Mouse (Mus musculus) cerebellum, adult 11-12 months (tissue): ENCODE measurements around the gene Lmf1.

Experiments
- DNase-seq: peaks from one replicate; pipeline ENCODE4 v3.0.0; 2022

The Lmf1 gene

DNA sequence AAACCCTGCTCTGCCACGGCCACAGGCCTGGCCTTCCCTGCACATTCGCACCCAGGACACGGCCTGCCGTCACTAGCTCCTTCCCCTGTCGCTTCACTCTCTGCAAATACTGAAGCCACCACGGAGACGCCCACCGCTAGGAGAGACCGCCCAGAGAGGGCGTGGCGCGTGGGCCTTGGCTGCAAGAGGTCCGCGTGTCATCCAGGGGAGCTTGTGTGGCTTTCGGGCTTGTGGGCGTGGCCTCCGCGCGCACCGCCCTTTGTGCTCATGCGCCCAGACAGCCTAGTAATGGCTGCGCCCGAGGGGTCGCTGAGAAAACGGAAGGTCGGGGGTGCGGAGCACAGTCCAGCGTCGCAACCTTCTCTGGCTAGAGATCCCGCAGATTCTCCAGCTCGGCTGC is at the start of gene Lmf1:
Gene Lmf1 (plus strand): TSS at position 166 of the 400 bp plus-strand sequence.
- DNase-seq, result peak; percentile 97

DNA sequence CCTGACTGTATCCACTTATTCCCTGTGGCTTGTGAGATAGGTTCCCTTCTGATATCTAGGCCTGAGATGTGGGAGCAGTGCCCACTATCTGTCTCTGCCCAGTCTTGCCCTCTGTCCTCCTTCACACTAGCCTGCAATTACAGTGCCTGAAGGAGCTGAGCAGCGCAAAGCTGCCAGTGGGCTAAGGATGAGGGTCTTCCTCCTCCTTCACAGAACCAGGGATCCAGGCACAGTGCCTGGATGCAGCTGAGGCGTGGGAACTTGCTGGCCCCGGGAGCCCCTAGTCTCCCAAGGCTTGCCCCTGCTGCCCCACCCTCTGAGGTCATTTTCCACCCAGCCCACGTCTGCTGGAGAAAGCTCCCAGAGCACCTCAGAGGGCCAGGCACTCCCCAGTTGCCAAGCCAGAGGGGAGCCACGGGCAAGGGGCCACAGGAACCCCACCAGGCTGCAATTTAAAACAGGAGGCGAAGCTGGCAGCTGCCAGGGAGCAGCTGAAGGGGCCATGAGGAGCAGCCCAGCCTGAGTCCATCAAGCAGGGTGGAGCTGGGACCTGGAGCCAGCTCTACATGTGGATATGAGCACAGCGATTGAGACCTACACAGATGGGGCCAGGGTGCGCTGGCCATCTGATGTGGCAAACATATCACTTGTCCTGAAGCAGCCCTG is 48.4 kb upstream of the Lmf1 start:
- DNase-seq, result no peak

GRCm38 (mm10) chr17:25538945-25539875 is 39.7 kb upstream of the Lmf1 start:
- DNase-seq, result no peak

DNA sequence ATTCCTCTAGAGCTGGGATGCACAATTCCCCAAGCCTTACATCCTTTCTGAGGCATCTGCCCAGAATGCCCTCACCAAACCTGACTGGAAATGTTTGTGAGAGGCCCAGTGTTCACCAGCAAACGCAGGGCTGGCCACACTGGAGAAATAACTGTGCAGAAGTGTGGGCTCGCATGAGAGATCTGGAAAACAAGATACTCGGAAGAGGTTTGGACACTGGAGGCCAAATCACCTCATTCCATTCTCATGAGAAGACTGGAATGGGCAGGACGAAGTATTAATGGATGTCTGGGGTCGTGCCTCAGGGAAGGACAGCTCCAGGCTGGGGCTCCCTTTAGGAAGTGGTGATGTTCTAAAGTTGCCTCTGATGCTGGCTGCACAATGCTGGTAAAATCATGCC is 38.2 kb upstream of the Lmf1 start:
- no peak for DNase-seq

- DNase-seq, result no peak
These were observed 37.1 kb upstream of the Lmf1 start for GRCm38 (mm10) chr17:25541768-25542167.

GRCm38 (mm10) chr17:25547026-25547425 is 31.9 kb upstream of the Lmf1 start:
- no peak for DNase-seq

DNA sequence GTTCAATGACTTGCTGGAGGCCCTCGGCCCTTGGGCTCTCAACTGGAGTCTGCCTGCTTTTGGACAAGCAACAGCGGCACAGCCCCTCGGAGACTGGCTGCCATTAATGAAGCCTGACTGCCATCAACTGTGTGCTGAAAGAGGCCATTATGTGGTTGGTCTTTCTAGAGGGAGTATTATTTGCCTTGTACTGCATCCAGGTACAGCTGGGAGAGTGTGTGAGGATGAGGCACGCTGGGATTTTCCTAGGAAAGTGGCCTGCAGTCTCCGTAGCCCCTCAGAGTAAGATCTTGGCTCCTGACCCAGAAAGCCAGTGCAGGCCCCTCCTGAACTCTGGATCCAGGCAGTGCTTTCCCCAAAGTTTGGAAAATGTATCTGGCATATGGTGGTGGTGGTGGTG is 28.9 kb upstream of the Lmf1 start:
- DNase-seq, result no peak

DNA sequence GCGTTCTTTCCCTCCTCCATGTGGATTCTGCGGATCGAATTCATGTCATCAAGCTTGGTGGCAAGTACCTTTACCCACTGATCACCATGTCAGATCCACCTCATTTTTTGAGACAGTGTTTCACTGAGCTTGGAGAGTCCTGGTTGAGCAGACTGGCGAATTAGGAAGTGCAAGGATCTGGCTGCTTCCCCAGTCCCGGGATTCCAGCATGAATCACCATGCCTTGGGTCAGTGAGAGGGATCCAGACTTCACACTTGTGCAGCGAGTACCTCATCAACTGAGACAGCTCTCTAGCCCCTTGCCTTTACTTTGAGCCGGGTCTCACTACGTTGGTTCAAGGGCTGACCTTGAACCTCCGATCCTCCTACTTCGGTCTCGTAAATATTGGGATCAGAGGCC is 27.6 kb upstream of the Lmf1 start:
- no peak for DNase-seq

GRCm38 (mm10) chr17:25555159-25555558 is 23.7 kb upstream of the Lmf1 start:
- no peak for DNase-seq

DNA sequence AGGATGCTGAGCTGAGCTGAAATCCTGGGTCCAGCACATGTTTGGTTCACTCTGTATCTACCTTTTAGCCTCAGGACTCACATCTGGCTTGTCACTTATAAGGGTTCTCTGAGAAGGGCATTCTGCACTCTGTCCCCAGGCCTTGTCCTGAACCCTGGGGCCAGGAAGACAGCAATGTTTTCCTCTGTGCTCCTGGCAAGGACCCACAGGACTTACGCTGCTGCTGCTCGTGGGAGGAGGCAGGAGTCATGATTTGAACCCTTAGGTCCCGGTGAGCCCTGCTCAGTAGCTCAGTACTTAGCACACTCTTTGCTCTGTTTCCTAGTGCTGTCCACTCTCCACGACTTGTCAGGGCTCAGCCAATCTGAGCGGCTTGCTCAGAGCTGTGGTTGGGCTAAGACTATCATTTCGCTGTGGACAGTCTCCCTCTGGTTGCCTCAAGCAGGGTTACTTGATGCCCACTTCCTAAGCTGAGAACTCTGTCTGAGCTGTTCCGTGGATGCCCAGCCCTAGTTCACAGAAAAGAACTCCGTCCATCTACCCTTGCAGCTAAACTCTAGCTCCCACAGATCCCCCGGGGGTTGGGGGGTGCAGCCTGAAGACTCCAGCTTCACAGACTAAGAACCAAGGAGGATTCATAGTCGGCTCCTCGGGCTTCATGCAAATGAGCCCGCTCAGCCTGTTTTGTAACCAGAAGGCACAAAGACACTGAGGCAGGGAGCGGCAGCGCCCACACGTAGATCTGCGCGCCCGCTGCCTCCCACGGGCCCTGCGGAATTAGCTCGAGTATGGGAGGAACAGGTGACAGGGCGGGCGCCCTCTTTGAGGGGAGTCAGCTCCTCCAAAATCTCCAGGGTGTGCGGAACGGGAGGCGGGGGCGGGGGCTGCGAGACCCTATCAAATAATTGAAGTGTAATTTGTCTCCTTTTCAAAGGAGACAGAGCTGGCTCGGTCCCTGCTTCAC is 22.9 kb upstream of the Lmf1 start:
- DNase-seq, result no peak

- DNase-seq, result no peak
These were observed 22.1 kb upstream of the Lmf1 start for GRCm38 (mm10) chr17:25556630-25557354.

DNA sequence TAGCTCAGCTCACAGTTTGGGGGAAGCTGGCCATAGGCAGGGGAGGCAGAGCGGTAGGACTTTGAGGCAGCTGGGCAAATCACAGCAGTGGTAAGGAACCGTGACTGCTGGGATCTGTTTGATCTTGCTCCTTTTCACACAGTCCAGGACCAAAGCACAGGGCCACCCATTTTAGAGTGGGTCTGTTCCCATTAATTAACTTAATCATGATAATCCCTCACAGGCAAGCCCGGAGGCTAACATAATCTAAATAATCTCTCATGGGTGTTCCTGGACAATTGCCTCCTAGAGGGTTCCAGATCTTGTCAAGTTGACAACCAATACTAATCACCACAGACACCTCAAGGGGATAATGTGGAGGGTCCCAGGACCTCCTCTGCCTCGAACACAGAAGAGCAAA is 19.3 kb upstream of the Lmf1 start:
- DNase-seq, result no peak

DNA sequence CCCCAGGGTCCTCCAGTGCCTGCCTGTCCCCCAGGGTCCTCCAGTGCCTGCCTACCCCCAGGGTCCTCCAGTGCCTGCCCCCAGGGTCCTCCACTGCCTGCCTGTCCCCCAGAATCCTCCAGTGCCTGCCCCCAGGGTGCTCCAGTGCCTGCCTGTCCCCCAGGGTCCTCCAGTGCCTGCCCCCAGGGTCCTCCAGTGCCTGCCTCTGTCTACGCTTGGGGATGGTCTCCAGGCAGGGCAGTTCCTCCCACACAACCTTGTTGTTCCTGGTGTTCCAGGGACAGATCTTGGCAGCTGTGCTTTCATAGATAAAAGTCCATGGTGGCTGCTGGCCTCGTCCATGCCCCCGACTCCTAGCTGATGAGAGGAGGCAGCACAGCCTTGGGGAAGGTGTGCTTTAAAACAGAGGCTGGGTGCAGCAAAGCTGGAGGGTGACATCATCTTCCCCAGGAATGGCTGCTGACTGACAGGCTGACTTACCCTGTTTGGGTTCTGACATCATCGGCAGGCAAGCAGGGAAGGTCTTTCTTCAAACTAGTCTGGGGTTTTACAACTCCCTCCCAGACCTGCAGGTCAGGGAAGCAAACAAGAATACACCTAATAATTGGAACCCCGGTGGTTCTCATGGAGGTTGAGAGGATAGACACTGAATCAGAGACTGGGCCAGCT is 18.2 kb upstream of the Lmf1 start:
- DNase-seq, result no peak

- peak; percentile 49 for DNase-seq
These were observed 17.5 kb upstream of the Lmf1 start for GRCm38 (mm10) chr17:25561223-25562028.

DNA sequence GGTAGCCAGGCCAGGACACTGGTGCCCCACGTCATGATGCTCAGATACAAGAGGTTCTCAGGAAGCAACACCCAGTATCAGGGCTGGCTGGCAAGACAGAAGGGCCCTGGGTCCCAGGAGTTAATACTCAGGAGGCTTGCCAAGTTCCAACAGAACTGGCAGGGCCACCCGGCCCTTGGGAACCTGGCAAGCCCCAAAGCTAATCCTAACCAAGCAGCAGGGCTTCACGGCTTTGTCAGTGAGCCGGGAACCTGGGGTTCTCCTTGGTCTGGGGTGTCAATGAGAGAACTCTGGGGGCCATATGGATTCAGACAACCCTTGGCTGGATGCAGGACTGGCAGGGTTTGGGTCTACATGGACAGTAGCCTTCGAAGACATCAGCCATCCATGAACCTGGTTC is 14.4 kb upstream of the Lmf1 start:
- DNase-seq, result peak; percentile 39

DNA sequence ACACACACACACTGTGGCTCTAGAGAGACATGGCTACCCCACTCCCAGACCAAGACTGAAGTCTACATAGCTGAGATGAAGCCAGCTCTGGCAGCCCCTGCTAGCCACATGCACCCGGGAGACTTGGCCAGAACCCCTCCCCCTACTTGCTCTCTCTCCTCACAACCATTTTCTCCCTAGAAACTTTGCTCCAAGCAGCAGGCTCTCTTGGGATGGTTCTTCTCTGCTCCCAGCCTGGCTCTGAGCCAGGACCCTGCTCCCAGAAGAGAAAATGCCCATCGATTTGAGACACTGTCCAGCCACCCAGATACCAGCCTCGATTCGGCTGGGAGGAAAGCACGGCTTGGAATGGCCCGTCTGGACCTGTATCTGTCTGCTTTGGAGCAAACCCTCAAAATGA is 13.6 kb upstream of the Lmf1 start:
- peak; percentile 38 for DNase-seq

GRCm38 (mm10) chr17:25565860-25566600 is 12.9 kb upstream of the Lmf1 start:
- DNase-seq, result no peak

- no peak for DNase-seq
These were observed 11.6 kb upstream of the Lmf1 start for GRCm38 (mm10) chr17:25567261-25567660.

DNA sequence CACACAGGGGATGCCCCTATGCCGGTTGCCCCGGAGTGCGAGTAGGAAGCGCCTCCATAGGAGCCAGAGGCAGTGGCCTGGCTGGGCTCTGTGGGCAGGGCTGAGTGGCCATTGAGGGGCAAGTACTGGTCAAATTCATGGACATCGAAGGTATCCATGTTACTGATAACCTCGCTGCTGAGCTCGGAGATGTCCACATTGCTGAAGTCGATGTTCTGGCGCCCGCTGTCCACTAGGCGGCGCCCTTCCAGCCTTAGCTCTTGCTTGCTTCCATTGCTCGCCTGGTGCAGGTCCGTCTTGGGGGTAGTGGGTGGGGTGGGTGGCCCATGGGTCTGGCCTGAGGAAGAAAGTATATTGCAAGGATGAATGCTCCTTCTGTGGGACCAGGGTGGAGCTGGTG is 11.1 kb upstream of the Lmf1 start:
- DNase-seq, result peak; percentile 33

DNA sequence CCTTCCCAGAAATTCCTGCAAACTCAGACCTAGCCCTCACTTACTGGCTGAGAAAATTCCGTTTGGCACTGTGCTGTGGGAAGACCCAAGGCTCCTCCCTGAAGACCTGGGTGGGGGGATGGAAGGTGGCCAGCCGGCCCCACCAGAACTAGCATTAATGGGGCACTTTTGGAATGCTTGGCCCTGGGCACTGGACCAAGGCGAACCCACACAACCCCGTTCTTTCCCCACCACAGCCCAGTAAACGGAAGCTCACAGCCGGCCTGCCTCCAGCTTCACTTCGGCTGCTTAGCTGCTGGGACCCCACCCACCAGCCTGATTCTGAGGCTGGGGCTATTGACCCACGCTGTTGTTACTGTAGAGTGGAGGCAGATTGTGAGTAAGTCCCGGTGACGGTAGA is 10.7 kb upstream of the Lmf1 start:
- peak; percentile 28 for DNase-seq
